Mouse (Mus musculus) CH12.LX (cell line): Measurements from ENCODE around the gene Vsir. TPM values are rescaled to one million over a fixed set of nuclear protein-coding genes. Genes with fewer than 3 reads are reported as not detected.

Experiments
- DNase-seq: peaks from one replicate; pipeline ENCODE4 v3.0.0-alpha.2; 2013; ENCODE audit errors: extremely low read depth
- H3K27ac ChIP-seq: 2 replicates; pipeline ENCODE4 v1.5.1; 2012; ENCODE audit warnings: low read depth, mild to moderate bottlenecking, control low read depth, moderate library complexity; ENCODE audit not compliant: insufficient read depth
- H3K27me3 ChIP-seq: replicated peaks from 2 replicates; pipeline ENCODE3; 2012; ENCODE audit warnings: inconsistent platforms
- H3K36me3 ChIP-seq, 2 experiments: replicated peaks in 1 of 2; 2 replicates each; pipeline versions ENCODE3 to v1.6.1; 2012; ENCODE audit warnings: inconsistent platforms in 1 of 2, low read length in 1 of 2, mild to moderate bottlenecking in 1 of 2, mixed read lengths in 1 of 2, moderate library complexity in 1 of 2; ENCODE audit not compliant: control insufficient read depth in 1 of 2, insufficient read depth in 1 of 2
- H3K4me1 ChIP-seq, 2 experiments: 2 replicates each; pipeline ENCODE4 v1.6.1; 2012; ENCODE audit warnings: inconsistent platforms in 1 of 2, moderate library complexity in 1 of 2; ENCODE audit not compliant: insufficient read depth in 2 of 2, control insufficient read depth in 1 of 2
- H3K4me2 ChIP-seq: 2 replicates; pipeline ENCODE4 v1.6.1; 2012; ENCODE audit warnings: low read depth, mild to moderate bottlenecking, control low read depth; ENCODE audit not compliant: poor library complexity, insufficient read depth, severe bottlenecking
- H3K4me3 ChIP-seq, 3 experiments: fragments of 150-350 bp in 1 of 3; sonication (generic) in 1 of 3; replicated peaks in 1 of 3; 2 replicates each; pipeline versions ENCODE3 to v1.5.1; 2011 to 2012; ENCODE audit warnings: low read depth in 2 of 3, low read length in 2 of 3, mild to moderate bottlenecking in 2 of 3, moderate library complexity in 2 of 3, control low read depth in 1 of 3, improper control_type of control experiment in 1 of 3, inconsistent platforms in 1 of 3, mixed read lengths in 1 of 3; ENCODE audit not compliant: poor library complexity in 1 of 3
- H3K79me2 ChIP-seq: replicated peaks from 2 replicates; pipeline ENCODE4 v1.6.1; 2012; ENCODE audit warnings: mild to moderate bottlenecking, moderate library complexity; ENCODE audit not compliant: control insufficient read depth, poor library complexity, insufficient read depth, severe bottlenecking; ENCODE audit errors: extremely low read depth
- H3K9ac ChIP-seq: 2 replicates; pipeline ENCODE4 v1.6.1; 2012; ENCODE audit warnings: low read depth, mild to moderate bottlenecking, control low read depth, moderate library complexity; ENCODE audit not compliant: insufficient read depth
- H3K9me3 ChIP-seq: replicated peaks from 2 replicates; pipeline ENCODE3; 2012; ENCODE audit warnings: low read length, inconsistent platforms, mixed read lengths
- CTCF ChIP-seq, 2 experiments: IDR thresholded peaks in 1 of 2; conservative IDR thresholded peaks in 1 of 2; 2 replicates each; pipeline ENCODE4 v1.5.1; 2011 to 2012; ENCODE audit warnings: low read depth in 2 of 2, low read length in 2 of 2, improper control_type of control experiment in 1 of 2, inconsistent platforms in 1 of 2, mild to moderate bottlenecking in 1 of 2, moderate library complexity in 1 of 2
- E2F4 ChIP-seq: IDR thresholded peaks from 2 replicates; pipeline ENCODE4 v1.6.1; 2011; ENCODE audit warnings: low read depth, low read length, improper control_type of control experiment; ENCODE audit not compliant: insufficient replicate concordance
- ELF1 ChIP-seq: IDR thresholded peaks from 2 replicates; pipeline ENCODE4 v1.6.1; 2014; ENCODE audit warnings: low read depth, mild to moderate bottlenecking, inconsistent platforms, low read length, improper control_type of control experiment
- ETS1 ChIP-seq: conservative IDR thresholded peaks from 2 replicates; pipeline ENCODE4 v1.6.1; 2012; ENCODE audit warnings: low read depth, mild to moderate bottlenecking, inconsistent platforms, low read length, improper control_type of control experiment, moderate library complexity
- GABPA ChIP-seq: IDR thresholded peaks from 2 replicates; pipeline ENCODE4 v1.6.1; 2012; ENCODE audit warnings: low read depth, low read length, improper control_type of control experiment, inconsistent platforms; ENCODE audit not compliant: insufficient replicate concordance
- HCFC1 ChIP-seq: IDR thresholded peaks from 2 replicates; pipeline ENCODE4 v1.6.1; 2012; ENCODE audit warnings: low read depth, mild to moderate bottlenecking, inconsistent platforms, low read length, improper control_type of control experiment
- IRF4 ChIP-seq: IDR thresholded peaks from 2 replicates; pipeline ENCODE4 v1.6.1; 2014; ENCODE audit warnings: low read depth, mild to moderate bottlenecking, inconsistent platforms, low read length, improper control_type of control experiment
- MAFK ChIP-seq: IDR thresholded peaks from 2 replicates; pipeline ENCODE4 v1.6.1; 2011; ENCODE audit warnings: low read length, improper control_type of control experiment; ENCODE audit not compliant: insufficient replicate concordance
- MAX ChIP-seq: IDR thresholded peaks from 2 replicates; pipeline ENCODE4 v1.6.1; 2011; ENCODE audit warnings: low read length, improper control_type of control experiment
- MEF2A ChIP-seq: IDR thresholded peaks from 2 replicates; pipeline ENCODE4 v1.6.1; 2014; ENCODE audit warnings: low read depth, mild to moderate bottlenecking, inconsistent platforms, low read length, improper control_type of control experiment, borderline replicate concordance
- MXI1 ChIP-seq: IDR thresholded peaks from 2 replicates; pipeline ENCODE4 v1.6.1; 2011; ENCODE audit warnings: mild to moderate bottlenecking, low read depth, low read length, improper control_type of control experiment
- NELFE ChIP-seq: IDR thresholded peaks from 2 replicates; pipeline ENCODE4 v1.6.1; 2011; ENCODE audit warnings: low read depth, low read length, improper control_type of control experiment
- PAX5 ChIP-seq: IDR thresholded peaks from 2 replicates; pipeline ENCODE4 v1.6.1; 2012; ENCODE audit warnings: low read length, inconsistent platforms, mixed read lengths
- RAD21 ChIP-seq: IDR thresholded peaks from 2 replicates; pipeline ENCODE4 v1.6.1; 2011; ENCODE audit warnings: low read depth, mild to moderate bottlenecking, low read length, improper control_type of control experiment, moderate library complexity
- RCOR1 ChIP-seq: conservative IDR thresholded peaks from 2 replicates; pipeline ENCODE4 v1.6.1; 2012; ENCODE audit warnings: low read depth, mild to moderate bottlenecking, inconsistent platforms, low read length, improper control_type of control experiment
- SIN3A ChIP-seq: IDR thresholded peaks from 2 replicates; pipeline ENCODE4 v1.6.1; 2012; ENCODE audit warnings: low read length, improper control_type of control experiment, inconsistent platforms
- SMC3 ChIP-seq: IDR thresholded peaks from 2 replicates; pipeline ENCODE4 v1.6.1; 2011; ENCODE audit warnings: low read depth, low read length, improper control_type of control experiment
- TCF12 ChIP-seq: IDR thresholded peaks from 2 replicates; pipeline ENCODE4 v1.6.1; 2014; ENCODE audit warnings: low read depth, mild to moderate bottlenecking, inconsistent platforms, low read length, improper control_type of control experiment
- ZC3H11A ChIP-seq: IDR thresholded peaks from 2 replicates; pipeline ENCODE4 v1.6.1; 2012; ENCODE audit warnings: low read depth, mild to moderate bottlenecking, inconsistent platforms, low read length, improper control_type of control experiment
- ZKSCAN1 ChIP-seq: IDR thresholded peaks from 2 replicates; pipeline ENCODE4 v1.6.1; 2012; ENCODE audit warnings: low read depth, inconsistent platforms, low read length, improper control_type of control experiment, borderline replicate concordance
- ZNF384 ChIP-seq: IDR thresholded peaks from 2 replicates; pipeline ENCODE4 v1.6.1; 2012; ENCODE audit warnings: low read depth, low read length, improper control_type of control experiment, inconsistent platforms
- dilution Hi-C: fragments of 300-500 bp; cut with MboI; formaldehyde crosslinking; loops from 2 replicates; pipeline ENCODE4 v1.14.3; 2020; ENCODE audit warnings: low sequenced_read_pairs; ENCODE audit not compliant: extremely low pct_unique_long_range_greater_than_20kb, extremely low pct_ligation_motif_present
- in situ Hi-C: fragments of 300-500 bp; cut with MboI; formaldehyde crosslinking; loops from 3 replicates; pipeline ENCODE4 v1.14.3; 2019; ENCODE audit warnings: low sequenced_read_pairs, low pct_ligation_motif_present, low pct_unique_long_range_greater_than_20kb, mixed read lengths
- polyA plus RNA-seq: library from polyadenylated mRNA; unstranded; fragments of >175 nt; gene quantifications from 2 replicates; pipeline ENCODE4 v1.2.1, GENCODE M21; 2012; ENCODE audit warnings: low read depth; ENCODE audit not compliant: insufficient read length
- total RNA-seq, 2 experiments: library from RNA; depleted of rRNA; stranded (reverse); fragments of 300-350 nt in 1 of 2; fragments of >200 nt in 1 of 2; gene quantifications; 2 replicates each; pipeline ENCODE4 v1.2.3; 2012 to 2014

Vsir gene
- total and polyA plus RNA-seq, 3 experiments = 4.7 to 9.5 (median 5.5) TPM

- Histone ChIP-seq H3K27ac (peak overlapping the region; percentile 93), H3K4me3 (peak overlapping the region in 1 of 3 experiments; percentile 58), H3K9me3 (peaks cover 7% of the 10 kb centered on the region), H3K27me3 (peaks cover 3% of the 10 kb centered on the region), H3K4me2 (peak overlapping the region; percentile 59), H3K4me1 (peaks cover 19 to 37% of the 10 kb centered on the region in 2 experiments), H3K9ac (peak overlapping the region; percentile 73; the same call in 1 of the 2 replicates), H3K36me3 (peaks cover 5 to 13% of the 10 kb centered on the region in 2 experiments), H3K79me2 (no peaks in the 10 kb centered on the region; the same call in 1 of the 2 replicates)
- TF ChIP-seq E2F4 (no peak), HCFC1 (no peak), SMC3 (no peak), GABPA (no peak), ZNF384 (no peak), IRF4 (no peak), NELFE (no peak), TCF12 (no peak), CTCF (conservative IDR thresholded peaks at IDR 0.05 in 1 of 2, IDR thresholded peaks at IDR 0.05 in 1 of 2; ENCODE audit: low read depth in 2 of 2, low read length in 2 of 2) (no peak), ZKSCAN1 (no peak), RAD21 (no peak), MXI1 (no peak), MAFK (no peak), PAX5 (no peak), ETS1 (no peak), ZC3H11A (no peak), MAX (no peak), ELF1 (no peak), MEF2A (no peak)
- in situ Hi-C loops = loop anchor here (5.0 to 25.0 kb wide), 3 partner anchors 39 to 479 kb away; no protein-coding TSS in a partner anchor
- dilution Hi-C loops = no loop called here
- DNase-seq = no peak
These were observed 45.0 kb downstream of the Vsir start for GRCm38 (mm10) chr10:60391661-60392060.

- no peak overlapping the region for H3K9ac ChIP-seq
- H3K27me3 ChIP-seq = peaks cover 1% of the 10 kb centered on the region
- no peak overlapping the region for H3K4me2 ChIP-seq
- no peaks in the 10 kb centered on the region; the same call in 1 of the 2 replicates for H3K79me2 ChIP-seq
- TF ChIP-seq PAX5 (no peak), IRF4 (no peak), CTCF (conservative IDR thresholded peaks at IDR 0.05 in 1 of 2, IDR thresholded peaks at IDR 0.05 in 1 of 2; ENCODE audit: low read depth in 2 of 2, low read length in 2 of 2) (no peak), MAFK (no peak), ZKSCAN1 (no peak), SIN3A (no peak), RCOR1 (no peak), ZNF384 (no peak), SMC3 (no peak), MEF2A (no peak), TCF12 (no peak)
- dilution Hi-C loops (no loop called here), in situ Hi-C loops (loop anchor here (5.0 to 25.0 kb wide), 3 partner anchors 43 to 483 kb away; no protein-coding TSS in a partner anchor)
- no peaks in the 10 kb centered on the region for H3K9me3 ChIP-seq
- H3K4me3 ChIP-seq = no peak overlapping the region
- no peak for DNase-seq
- peaks cover 3 to 19% of the 10 kb centered on the region in 2 experiments for H3K4me1 ChIP-seq
- H3K27ac ChIP-seq = no peak overlapping the region
- H3K36me3 ChIP-seq = peaks cover 5 to 13% of the 10 kb centered on the region in 2 experiments
These were observed 48.3 kb downstream of the Vsir start for GRCm38 (mm10) chr10:60394936-60395335.
